Comparison of ENCODE assay signal across 8 mouse cellular contexts in genomic region chr10:119238985-119239631, GRCm38 (mm10). TPM values are rescaled to one million over a fixed set of nuclear protein-coding genes. Genes with fewer than 3 reads are reported as not detected.
DNase-seq lines count a peak whose midpoint lies in the region; ATAC-seq and TF ChIP-seq lines count a peak whose summit lies in the region.

No protein-coding gene starts in this region.

- no peaks in the 10 kb centered on the region for H3K27me3 ChIP-seq in embryonic facial prominence, embryonic 12.5 days
- H3K27me3 ChIP-seq in heart, embryonic 15.5 days, result no peaks in the 10 kb centered on the region
- H3K27me3 ChIP-seq in lung, embryonic 15.5 days, result no peaks in the 10 kb centered on the region

- peak overlapping the region; percentile 78 for H3K4me2 ChIP-seq in embryonic facial prominence, embryonic 12.5 days (replicated peaks)
- peak overlapping the region; percentile 76 for H3K4me2 ChIP-seq in heart, embryonic 15.5 days
- H3K4me2 ChIP-seq in lung, embryonic 15.5 days, result peak overlapping the region; percentile 62

- peak overlapping the region; percentile 98 for H3K9ac ChIP-seq in embryonic facial prominence, embryonic 12.5 days
- peak overlapping the region; percentile 97 for H3K9ac ChIP-seq in heart, embryonic 15.5 days
- H3K9ac ChIP-seq in lung, embryonic 15.5 days, result peak overlapping the region; percentile 91

- ATAC-seq in embryonic facial prominence, embryonic 12.5 days (ENCODE audit: insufficient number of reproducible peaks, insufficient read depth, low FRiP score, low TSS enrichment), result peak; percentile 35; the same call in 1 of the 2 replicates
- ATAC-seq in heart, embryonic 15.5 days (replicated peaks; ENCODE audit: insufficient number of reproducible peaks, insufficient read depth, low FRiP score, low read depth), result peak; percentile 38
- ATAC-seq in lung, embryonic 15.5 days (ENCODE audit: borderline replicate concordance, extremely low read depth, low FRiP score, low TSS enrichment), result peak; percentile 55

- H3K4me1 ChIP-seq in embryonic facial prominence, embryonic 12.5 days, result peaks cover 12% of the 10 kb centered on the region
- H3K4me1 ChIP-seq in heart, embryonic 15.5 days (replicated peaks), result peaks cover 19% of the 10 kb centered on the region
- H3K4me1 ChIP-seq in lung, embryonic 15.5 days, result peaks cover 12% of the 10 kb centered on the region
- peaks cover 5% of the 10 kb centered on the region for H3K4me1 ChIP-seq in olfactory bulb, adult 2 months (ENCODE audit: control insufficient read depth, insufficient read depth, low read length)

- TF ChIP-seq POLR2A in olfactory bulb, adult 2 months (IDR thresholded peaks at IDR 0.05; ENCODE audit: insufficient read depth, low read depth, low read length), result no peak

- peak overlapping the region; percentile 99 for H3K4me3 ChIP-seq in embryonic facial prominence, embryonic 12.5 days
- peak overlapping the region; percentile 97 for H3K4me3 ChIP-seq in heart, embryonic 15.5 days
- H3K4me3 ChIP-seq in lung, embryonic 15.5 days, result peak overlapping the region; percentile 95
- H3K4me3 ChIP-seq in olfactory bulb, adult 2 months (ENCODE audit: insufficient read depth, low read depth, low read length), result peak overlapping the region; percentile 87

- DNase-seq in B cell, adult 2 months, result peak; percentile 43 to 51
- DNase-seq in adrenal gland, postnatal 10 days, result peak; percentile 67
- peak; percentile 50 to 69 for DNase-seq in kidney, postnatal 25 days
- peak; percentile 34 to 39 for DNase-seq in thymus, postnatal 10 days (ENCODE audit: low spot score in 2 of 2)

- no peak for TF ChIP-seq CTCF in olfactory bulb, adult 2 months (IDR thresholded peaks at IDR 0.05; ENCODE audit: insufficient read depth, low read depth, low read length)

- no peaks in the 10 kb centered on the region for H3K9me3 ChIP-seq in embryonic facial prominence, embryonic 12.5 days
- no peaks in the 10 kb centered on the region for H3K9me3 ChIP-seq in heart, embryonic 15.5 days (replicated peaks)
- no peaks in the 10 kb centered on the region for H3K9me3 ChIP-seq in lung, embryonic 15.5 days

- under 1% methylated on average over 41 of the region's 54 CpGs for WGBS in embryonic facial prominence, embryonic 12.5 days
- 0% methylated on average over 49 of the region's 54 CpGs for WGBS in heart, embryonic 15.5 days
- under 1% methylated on average over 47 of the region's 54 CpGs for WGBS in lung, embryonic 15.5 days
- WGBS in olfactory bulb, adult 2 months, result under 1% methylated on average over 53 of the region's 54 CpGs

- H3K36me3 ChIP-seq in embryonic facial prominence, embryonic 12.5 days, result peaks cover 17% of the 10 kb centered on the region
- H3K36me3 ChIP-seq in heart, embryonic 15.5 days, result peaks cover 7% of the 10 kb centered on the region
- H3K36me3 ChIP-seq in lung, embryonic 15.5 days, result peaks cover 9% of the 10 kb centered on the region

- H3K27ac ChIP-seq in embryonic facial prominence, embryonic 12.5 days, result peak overlapping the region; percentile 99
- peak overlapping the region; percentile 99 for H3K27ac ChIP-seq in heart, embryonic 15.5 days
- peak overlapping the region; percentile 96 for H3K27ac ChIP-seq in lung, embryonic 15.5 days
- peak overlapping the region; percentile 77 for H3K27ac ChIP-seq in olfactory bulb, adult 2 months (ENCODE audit: insufficient read depth, low read depth, low read length)

RNA-seq across cellular contexts. Expression of gene Cand1, which starts 0.7 kb away (rescaled TPM):
- 10 to 100 TPM; 85.6 to 93.5 TPM for total RNA-seq in adrenal gland, postnatal 10 days (2021)
- polyA plus RNA-seq in embryonic facial prominence, embryonic 12.5 days (2016; fragmentation: Nextera tagmentation; extraction: Ambion mirVana), result 106 and 115 TPM in 2 replicates
- 34.4 and 46.9 TPM in 2 replicates for polyA plus RNA-seq in heart, embryonic 15.5 days (2015; fragmentation: Nextera tagmentation; extraction: Ambion mirVana)
- 56.3 and 64.0 TPM in 2 replicates for polyA plus RNA-seq in lung, embryonic 15.5 days (2015; fragmentation: Nextera tagmentation; extraction: Ambion mirVana)
- polyA plus RNA-seq in olfactory bulb, adult 2 months (2012; ENCODE audit: insufficient read depth, insufficient read length, low replicate concordance, missing spikeins), result 826 TPM in 1 of 2 replicates, not detected in the other

Comparison
In these comparisons a context has a peak if more than half of its experiments do, and no peak if none do; other contexts are left out.
1. Peak in every context shown above with its lines: DNase-seq, ATAC-seq, H3K4me3 ChIP-seq and H3K27ac ChIP-seq.